Mouse (Mus musculus): ENCODE measurements around the gene Glis3. TPM values are rescaled to one million over a fixed set of nuclear protein-coding genes. Genes with fewer than 3 reads are reported as not detected.

Gene Glis3
- polyA plus RNA-seq, 1 experiment, result 1.4 TPM

DNA sequence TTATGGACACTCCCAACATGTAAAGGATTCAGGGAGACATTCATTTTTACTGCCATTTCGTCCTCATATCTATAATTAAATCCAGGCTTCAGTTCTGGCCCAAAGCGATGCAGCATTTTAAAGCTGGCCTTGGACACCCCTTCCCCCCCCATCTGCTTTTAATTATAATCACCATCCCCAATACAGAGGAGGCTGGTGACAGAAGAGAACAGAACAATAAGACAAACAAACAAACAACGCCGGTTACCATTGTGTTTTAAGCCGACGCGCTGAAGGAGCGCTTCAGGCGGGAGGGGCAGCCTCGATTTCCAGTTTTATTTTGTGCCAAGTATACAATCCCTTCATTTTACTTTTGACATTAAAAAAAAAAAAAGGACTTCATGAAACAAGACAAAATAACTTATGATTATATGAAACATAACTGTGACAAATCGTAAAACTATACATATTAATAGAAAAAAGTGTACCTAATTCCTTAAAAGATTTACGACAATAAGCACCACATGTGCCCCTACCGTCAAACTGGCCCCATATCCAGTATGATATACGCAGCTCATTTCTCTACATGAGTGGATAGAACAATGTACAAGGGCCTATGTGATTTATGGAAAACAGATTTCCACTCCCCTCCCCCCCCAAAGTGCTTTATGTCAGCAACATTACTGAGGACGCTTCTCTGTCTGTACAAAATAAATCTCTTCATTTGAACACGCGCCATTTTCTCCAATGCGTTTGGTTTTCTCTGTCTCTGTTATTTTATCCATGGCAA, 420.8 kb downstream of the Glis3 start:
- Histone ChIP-seq H3K36me3 (ENCODE audit: control insufficient read depth, insufficient read depth, low read length) (no peaks in the 10 kb centered on the region), H3K4me1 (ENCODE audit: control insufficient read depth, insufficient read depth, low read length) (no peaks in the 10 kb centered on the region), H3K27ac (ENCODE audit: control insufficient read depth, insufficient read depth, low read depth, low read length) (no peak overlapping the region), H3K27me3 (ENCODE audit: control insufficient read depth, insufficient read depth, low read length) (no peaks in the 10 kb centered on the region), H3K4me3 (ENCODE audit: control insufficient read depth, low read depth, low read length) (no peak overlapping the region)
- no peak for TF ChIP-seq POLR2A (IDR thresholded peaks at IDR 0.05; ENCODE audit: control insufficient read depth, low read depth, low read length)
- no peak for TF ChIP-seq CTCF (IDR thresholded peaks at IDR 0.05; ENCODE audit: control insufficient read depth, insufficient read depth, insufficient replicate concordance, low read depth, low read length)

DNA sequence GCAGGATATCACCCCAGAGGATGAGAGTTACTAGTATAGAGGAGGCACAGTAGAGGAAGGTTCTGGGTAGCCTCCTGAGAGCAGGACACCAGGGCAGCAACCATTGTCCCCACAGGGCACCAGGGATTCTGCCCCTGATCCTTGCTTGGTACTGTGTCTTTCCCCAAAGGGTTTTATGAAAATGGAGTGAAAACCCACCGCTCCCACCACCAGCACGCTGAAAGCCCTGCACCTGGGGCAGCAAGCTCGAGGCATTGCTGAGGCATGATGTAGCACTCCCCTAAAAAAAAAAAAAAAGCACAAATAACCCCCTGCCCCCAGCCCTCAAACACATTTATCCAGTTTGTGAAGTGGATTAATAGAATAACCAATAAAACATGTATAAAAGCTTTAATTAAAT, 421.4 kb downstream of the Glis3 start:
- TF ChIP-seq POLR2A (IDR thresholded peaks at IDR 0.05; ENCODE audit: control insufficient read depth, low read depth, low read length) (no peak), CTCF (IDR thresholded peaks at IDR 0.05; ENCODE audit: control insufficient read depth, insufficient read depth, insufficient replicate concordance, low read depth, low read length) (no peak)
- Histone ChIP-seq H3K4me1 (ENCODE audit: control insufficient read depth, insufficient read depth, low read length) (no peaks in the 10 kb centered on the region), H3K4me3 (ENCODE audit: control insufficient read depth, low read depth, low read length) (no peak overlapping the region), H3K27me3 (ENCODE audit: control insufficient read depth, insufficient read depth, low read length) (no peaks in the 10 kb centered on the region), H3K36me3 (ENCODE audit: control insufficient read depth, insufficient read depth, low read length) (no peaks in the 10 kb centered on the region), H3K27ac (ENCODE audit: control insufficient read depth, insufficient read depth, low read depth, low read length) (no peak overlapping the region)

DNA sequence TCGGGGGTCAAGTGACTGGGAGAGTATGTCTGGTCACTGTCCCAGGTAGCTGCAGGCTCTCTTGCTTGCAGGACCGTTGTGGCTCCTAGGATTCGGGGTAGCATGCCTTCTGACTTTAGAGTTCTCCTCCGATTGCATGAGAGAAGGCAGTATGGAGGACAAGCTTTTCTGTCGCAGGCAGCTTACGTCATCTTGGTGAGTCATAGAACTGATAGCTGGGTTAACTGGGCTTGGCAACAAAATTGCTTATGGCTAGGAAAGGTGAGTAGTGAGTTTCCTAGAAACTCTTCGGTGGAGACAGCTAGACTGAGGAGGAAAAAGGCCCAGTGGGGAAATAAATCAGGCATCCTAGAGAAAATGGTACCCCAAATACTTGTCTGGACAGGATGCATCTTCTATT, 432.5 kb downstream of the Glis3 start:
- TF ChIP-seq POLR2A (IDR thresholded peaks at IDR 0.05; ENCODE audit: control insufficient read depth, low read depth, low read length) (no peak), CTCF (IDR thresholded peaks at IDR 0.05; ENCODE audit: control insufficient read depth, insufficient read depth, insufficient replicate concordance, low read depth, low read length) (no peak)
- no peaks in the 10 kb centered on the region for H3K27me3 ChIP-seq (ENCODE audit: control insufficient read depth, insufficient read depth, low read length)
- H3K4me3 ChIP-seq (ENCODE audit: control insufficient read depth, low read depth, low read length), result no peak overlapping the region
- H3K27ac ChIP-seq (ENCODE audit: control insufficient read depth, insufficient read depth, low read depth, low read length), result no peak overlapping the region
- no peaks in the 10 kb centered on the region for H3K36me3 ChIP-seq (ENCODE audit: control insufficient read depth, insufficient read depth, low read length)
- no peaks in the 10 kb centered on the region for H3K4me1 ChIP-seq (ENCODE audit: control insufficient read depth, insufficient read depth, low read length)

DNA sequence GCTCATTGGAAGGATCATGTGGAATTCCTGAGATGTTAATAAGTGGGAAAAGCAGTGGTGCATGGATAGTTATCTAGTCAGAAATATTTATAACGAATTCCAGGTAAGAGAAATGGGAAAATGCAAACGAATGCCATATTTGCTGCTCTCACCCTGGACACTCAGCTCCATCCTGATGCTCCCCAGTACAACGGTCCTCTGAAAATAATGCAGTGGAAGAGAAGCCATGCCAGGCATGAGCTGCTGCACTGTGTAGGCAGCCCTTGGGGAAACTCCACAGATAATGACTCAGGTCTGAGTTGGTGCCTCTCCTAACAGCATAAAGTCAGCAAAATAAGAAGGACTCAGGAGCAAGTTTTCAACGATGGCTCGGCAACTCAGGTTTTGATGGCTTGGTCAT, 433.7 kb downstream of the Glis3 start:
- Histone ChIP-seq H3K27me3 (ENCODE audit: control insufficient read depth, insufficient read depth, low read length) (no peaks in the 10 kb centered on the region), H3K4me1 (ENCODE audit: control insufficient read depth, insufficient read depth, low read length) (no peaks in the 10 kb centered on the region), H3K36me3 (ENCODE audit: control insufficient read depth, insufficient read depth, low read length) (no peaks in the 10 kb centered on the region), H3K27ac (ENCODE audit: control insufficient read depth, insufficient read depth, low read depth, low read length) (no peak overlapping the region), H3K4me3 (ENCODE audit: control insufficient read depth, low read depth, low read length) (no peak overlapping the region)
- TF ChIP-seq CTCF (IDR thresholded peaks at IDR 0.05; ENCODE audit: control insufficient read depth, insufficient read depth, insufficient replicate concordance, low read depth, low read length) (no peak), POLR2A (IDR thresholded peaks at IDR 0.05; ENCODE audit: control insufficient read depth, low read depth, low read length) (no peak)

DNA sequence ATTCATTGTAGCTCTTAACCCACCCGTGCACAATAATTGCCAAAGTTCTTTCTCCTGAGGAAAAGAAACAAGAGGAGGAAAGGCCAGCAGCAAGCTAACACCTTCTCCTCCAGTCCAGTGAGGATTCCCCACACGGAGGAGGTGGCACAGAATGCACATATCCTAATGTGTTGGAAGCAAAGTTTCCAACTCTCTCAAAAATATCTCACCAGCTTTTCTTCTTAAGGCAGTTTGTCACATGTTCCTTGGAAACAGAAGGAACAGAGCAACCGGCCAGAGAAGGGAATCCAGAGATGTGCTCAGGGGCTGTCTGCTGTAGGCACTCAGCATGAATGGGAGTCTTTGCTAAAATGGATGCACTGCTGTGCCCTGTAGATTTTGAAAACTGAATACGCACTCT, 441.8 kb downstream of the Glis3 start:
- TF ChIP-seq POLR2A (IDR thresholded peaks at IDR 0.05; ENCODE audit: control insufficient read depth, low read depth, low read length) (no peak), CTCF (IDR thresholded peaks at IDR 0.05; ENCODE audit: control insufficient read depth, insufficient read depth, insufficient replicate concordance, low read depth, low read length) (no peak)
- H3K27ac ChIP-seq (ENCODE audit: control insufficient read depth, insufficient read depth, low read depth, low read length), result no peak overlapping the region

DNA sequence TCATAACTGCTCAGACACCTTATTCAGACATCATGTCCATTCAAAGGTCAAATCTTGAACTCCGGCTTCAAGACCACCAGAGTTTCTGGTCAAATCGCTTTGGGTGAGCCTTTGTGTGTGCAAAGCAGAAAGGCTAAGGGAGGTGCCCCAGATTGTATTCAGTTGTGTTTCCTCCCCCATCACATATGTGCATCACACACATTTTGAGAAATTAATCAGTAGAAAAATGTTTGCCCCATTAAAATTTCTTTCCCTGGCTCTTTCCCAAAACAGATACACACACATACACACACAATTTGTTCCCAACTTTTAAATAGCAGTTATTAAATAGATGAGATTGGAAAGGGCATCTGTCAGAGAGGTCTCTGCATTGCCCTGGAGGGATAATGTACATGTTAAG, 442.3 kb downstream of the Glis3 start:
- Histone ChIP-seq H3K27ac (ENCODE audit: control insufficient read depth, insufficient read depth, low read depth, low read length) (no peak overlapping the region), H3K36me3 (ENCODE audit: control insufficient read depth, insufficient read depth, low read length) (no peaks in the 10 kb centered on the region), H3K4me3 (ENCODE audit: control insufficient read depth, low read depth, low read length) (no peak overlapping the region), H3K4me1 (ENCODE audit: control insufficient read depth, insufficient read depth, low read length) (no peaks in the 10 kb centered on the region), H3K27me3 (ENCODE audit: control insufficient read depth, insufficient read depth, low read length) (no peaks in the 10 kb centered on the region)
- TF ChIP-seq CTCF (IDR thresholded peaks at IDR 0.05; ENCODE audit: control insufficient read depth, insufficient read depth, insufficient replicate concordance, low read depth, low read length) (no peak), POLR2A (IDR thresholded peaks at IDR 0.05; ENCODE audit: control insufficient read depth, low read depth, low read length) (no peak)

More for the DNA sequence above, 441.8 kb downstream of the Glis3 start:
- no peaks in the 10 kb centered on the region for H3K27me3 ChIP-seq (ENCODE audit: control insufficient read depth, insufficient read depth, low read length)
- no peaks in the 10 kb centered on the region for H3K36me3 ChIP-seq (ENCODE audit: control insufficient read depth, insufficient read depth, low read length)
- H3K4me1 ChIP-seq (ENCODE audit: control insufficient read depth, insufficient read depth, low read length), result no peaks in the 10 kb centered on the region
- no peak overlapping the region for H3K4me3 ChIP-seq (ENCODE audit: control insufficient read depth, low read depth, low read length)

DNA sequence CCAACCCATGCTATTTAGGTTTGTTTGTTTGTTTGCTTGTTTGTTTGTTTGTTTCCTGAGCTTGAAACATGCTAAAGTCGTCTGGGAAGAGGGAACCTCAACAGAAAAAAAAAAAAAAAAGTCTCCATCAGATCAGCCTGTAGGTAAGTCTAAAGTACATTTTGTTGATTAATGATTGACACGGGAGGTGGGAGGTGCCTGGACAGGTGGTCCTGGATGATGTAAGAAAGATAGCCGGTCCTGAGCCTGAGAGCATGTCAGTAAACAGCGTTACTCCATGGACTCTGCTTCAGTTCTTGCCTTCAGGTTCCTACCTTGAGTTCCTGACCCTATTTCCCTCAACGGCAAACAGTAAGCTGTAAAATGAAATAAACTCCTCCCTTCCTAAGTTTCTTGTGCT, 444.3 kb downstream of the Glis3 start:
- no peaks in the 10 kb centered on the region for H3K4me1 ChIP-seq (ENCODE audit: control insufficient read depth, insufficient read depth, low read length)
- H3K27ac ChIP-seq (ENCODE audit: control insufficient read depth, insufficient read depth, low read depth, low read length), result no peak overlapping the region
- no peaks in the 10 kb centered on the region for H3K27me3 ChIP-seq (ENCODE audit: control insufficient read depth, insufficient read depth, low read length)
- no peak overlapping the region for H3K4me3 ChIP-seq (ENCODE audit: control insufficient read depth, low read depth, low read length)
- TF ChIP-seq CTCF (IDR thresholded peaks at IDR 0.05; ENCODE audit: control insufficient read depth, insufficient read depth, insufficient replicate concordance, low read depth, low read length) (no peak), POLR2A (IDR thresholded peaks at IDR 0.05; ENCODE audit: control insufficient read depth, low read depth, low read length) (no peak)
- no peaks in the 10 kb centered on the region for H3K36me3 ChIP-seq (ENCODE audit: control insufficient read depth, insufficient read depth, low read length)
